Mouse (Mus musculus) midbrain, embryonic 11.5 days (tissue): ENCODE measurements around the gene Camk1d. TPM values are rescaled to one million over a fixed set of nuclear protein-coding genes. Genes with fewer than 3 reads are reported as not detected.

Experiments used
- ATAC-seq: fragments of 200-750 bp; cut with Nextera tagmentation; 2 replicates; pipeline ENCODE4 v1.8.0; 2017; ENCODE audit warnings: moderate TSS enrichment, moderate library complexity; ENCODE audit not compliant: low FRiP score
- DNase-seq: peaks from one replicate; pipeline ENCODE4 v3.0.0; 2015; ENCODE audit warnings: low spot score; ENCODE audit errors: missing footprints
- H3K27ac ChIP-seq: fragments of 300-500 bp; sonication (generic); 2 replicates; pipeline ENCODE4 v1.5.1; 2014; ENCODE audit warnings: low read depth, low read length
- H3K27me3 ChIP-seq: fragments of 300-500 bp; sonication (generic); 2 replicates; pipeline ENCODE4 v1.6.1; 2014; ENCODE audit warnings: mild to moderate bottlenecking, low read length, moderate library complexity, mixed read lengths; ENCODE audit not compliant: control insufficient read depth, insufficient read depth
- H3K36me3 ChIP-seq: fragments of 300-500 bp; sonication (generic); 2 replicates; pipeline ENCODE4 v1.6.1; 2014; ENCODE audit warnings: mild to moderate bottlenecking, low read length, moderate library complexity, mixed read lengths; ENCODE audit not compliant: control insufficient read depth, insufficient read depth
- H3K4me1 ChIP-seq: fragments of 300-500 bp; sonication (generic); 2 replicates; pipeline ENCODE4 v1.6.1; 2014; ENCODE audit warnings: low read length; ENCODE audit not compliant: control insufficient read depth, insufficient read depth
- H3K4me2 ChIP-seq: fragments of 300-500 bp; sonication (generic); 2 replicates; pipeline ENCODE4 v1.6.1; 2014; ENCODE audit warnings: mild to moderate bottlenecking, moderate library complexity
- H3K4me3 ChIP-seq: fragments of 300-500 bp; sonication (generic); 2 replicates; pipeline ENCODE4 v1.5.1; 2014; ENCODE audit warnings: low read depth, low read length
- H3K9ac ChIP-seq: fragments of 300-500 bp; sonication (generic); 2 replicates; pipeline ENCODE4 v1.6.1; 2014; ENCODE audit warnings: low read length
- H3K9me3 ChIP-seq: fragments of 300-500 bp; sonication (generic); 2 replicates; pipeline ENCODE4 v1.6.1; 2016; ENCODE audit warnings: low read length; ENCODE audit not compliant: control insufficient read depth
- WGBS: fragments of 180-500 bp; shearing (Covaris S2); extraction: QIAGEN DNeasy Blood & Tissue Kit; methylation state at CpG from one replicate; pipeline ENCODE4 v1.1.7; 2014; 5-methylcytosine and 5-hydroxymethylcytosine counted together
- polyA plus RNA-seq: library from polyadenylated mRNA; unstranded; fragments of >200 nt; fragmentation: Nextera tagmentation; extraction: Ambion mirVana; gene quantifications from 2 replicates; pipeline ENCODE4 v1.2.1, GENCODE M21; 2014

Camk1d gene
- polyA plus RNA-seq, 1 experiment from 2014 or later, result 2.0 TPM

- H3K9me3 ChIP-seq, result no peaks in the 10 kb centered on the region
- WGBS, result 72% methylated on average over 5 of the region's 5 CpGs
- ATAC-seq, result no peak
Observed at GRCm38 (mm10) chr2:5642624-5643023, 71.7 kb downstream of the Camk1d start.

GRCm38 (mm10) chr2:5641678-5642077, 72.6 kb downstream of the Camk1d start:
- 87% methylated on average over 5 of the region's 5 CpGs for WGBS

More at GRCm38 (mm10) chr2:5642624-5643023, 71.7 kb downstream of the Camk1d start:
- H3K36me3 ChIP-seq, result no peaks in the 10 kb centered on the region
- no peak for DNase-seq
- no peaks in the 10 kb centered on the region for H3K4me1 ChIP-seq
- no peak overlapping the region for H3K4me3 ChIP-seq
- no peak overlapping the region for H3K27ac ChIP-seq
- H3K27me3 ChIP-seq, result no peaks in the 10 kb centered on the region
- no peak overlapping the region for H3K9ac ChIP-seq
- no peak overlapping the region for H3K4me2 ChIP-seq

GRCm38 (mm10) chr2:5640586-5640985, 73.7 kb downstream of the Camk1d start:
- Histone ChIP-seq H3K4me1 (no peaks in the 10 kb centered on the region), H3K27ac (no peak overlapping the region), H3K9me3 (no peaks in the 10 kb centered on the region), H3K4me2 (no peak overlapping the region), H3K27me3 (no peaks in the 10 kb centered on the region), H3K36me3 (no peaks in the 10 kb centered on the region), H3K4me3 (no peak overlapping the region), H3K9ac (no peak overlapping the region)
- 86% methylated on average over 5 of the region's 5 CpGs for WGBS
- no peak for ATAC-seq
- no peak for DNase-seq

More at GRCm38 (mm10) chr2:5641678-5642077, 72.6 kb downstream of the Camk1d start:
- Histone ChIP-seq H3K27ac (no peak overlapping the region), H3K27me3 (no peaks in the 10 kb centered on the region), H3K9ac (no peak overlapping the region), H3K4me1 (no peaks in the 10 kb centered on the region), H3K4me2 (no peak overlapping the region), H3K36me3 (no peaks in the 10 kb centered on the region), H3K4me3 (no peak overlapping the region), H3K9me3 (no peaks in the 10 kb centered on the region)
- ATAC-seq (no peak), DNase-seq (no peak)

GRCm38 (mm10) chr2:5636801-5637742, 77.2 kb downstream of the Camk1d start:
- Histone ChIP-seq H3K9ac (no peak overlapping the region), H3K27ac (no peak overlapping the region), H3K4me3 (no peak overlapping the region), H3K27me3 (no peaks in the 10 kb centered on the region), H3K9me3 (no peaks in the 10 kb centered on the region), H3K4me2 (no peak overlapping the region), H3K36me3 (no peaks in the 10 kb centered on the region), H3K4me1 (no peaks in the 10 kb centered on the region)
- no peak for ATAC-seq
- no peak for DNase-seq
- WGBS, result 89% methylated on average over 14 of the region's 14 CpGs

GRCm38 (mm10) chr2:5632355-5632684, 82.0 kb downstream of the Camk1d start:
- no peaks in the 10 kb centered on the region for H3K36me3 ChIP-seq
- DNase-seq (no peak), ATAC-seq (no peak)
- no peak overlapping the region for H3K9ac ChIP-seq
- no peak overlapping the region for H3K27ac ChIP-seq
- H3K4me1 ChIP-seq, result no peaks in the 10 kb centered on the region
- H3K9me3 ChIP-seq, result no peaks in the 10 kb centered on the region
- H3K4me2 ChIP-seq, result no peak overlapping the region
- 88% methylated on average over 6 of the region's 6 CpGs for WGBS
- no peaks in the 10 kb centered on the region for H3K27me3 ChIP-seq
- H3K4me3 ChIP-seq, result no peak overlapping the region

- ATAC-seq, result no peak
- WGBS, result 90% methylated on average over 11 of the region's 11 CpGs
- Histone ChIP-seq H3K27me3 (no peaks in the 10 kb centered on the region), H3K27ac (no peak overlapping the region), H3K9ac (no peak overlapping the region), H3K36me3 (no peaks in the 10 kb centered on the region), H3K4me2 (no peak overlapping the region), H3K4me3 (no peak overlapping the region), H3K4me1 (no peaks in the 10 kb centered on the region), H3K9me3 (no peaks in the 10 kb centered on the region)
- DNase-seq, result no peak
Observed at GRCm38 (mm10) chr2:5631676-5632354, 82.5 kb downstream of the Camk1d start.

GRCm38 (mm10) chr2:5630710-5631109, 83.6 kb downstream of the Camk1d start:
- H3K27ac ChIP-seq, result no peak overlapping the region
- no peak for ATAC-seq

GRCm38 (mm10) chr2:5624379-5624778, 89.9 kb downstream of the Camk1d start:
- ATAC-seq (no peak), DNase-seq (no peak)
- Histone ChIP-seq H3K36me3 (no peaks in the 10 kb centered on the region), H3K27ac (no peak overlapping the region), H3K4me3 (no peak overlapping the region), H3K4me1 (no peaks in the 10 kb centered on the region), H3K27me3 (no peaks in the 10 kb centered on the region), H3K9me3 (no peaks in the 10 kb centered on the region), H3K9ac (no peak overlapping the region), H3K4me2 (no peak overlapping the region)
- 71% methylated on average over 4 of the region's 4 CpGs for WGBS

More at GRCm38 (mm10) chr2:5630710-5631109, 83.6 kb downstream of the Camk1d start:
- Histone ChIP-seq H3K27me3 (no peaks in the 10 kb centered on the region), H3K4me2 (no peak overlapping the region), H3K9ac (no peak overlapping the region), H3K36me3 (no peaks in the 10 kb centered on the region), H3K4me1 (no peaks in the 10 kb centered on the region), H3K4me3 (no peak overlapping the region), H3K9me3 (no peaks in the 10 kb centered on the region)
- no peak for DNase-seq
- 54% methylated on average over 4 of the region's 4 CpGs for WGBS

GRCm38 (mm10) chr2:5618361-5618896, 95.9 kb downstream of the Camk1d start:
- DNase-seq (no peak), ATAC-seq (no peak)
- 91% methylated on average over 8 of the region's 8 CpGs for WGBS
- H3K9ac ChIP-seq, result no peak overlapping the region
- peaks cover 12% of the 10 kb centered on the region for H3K4me1 ChIP-seq
- H3K27me3 ChIP-seq, result no peaks in the 10 kb centered on the region
- no peaks in the 10 kb centered on the region for H3K9me3 ChIP-seq
- no peak overlapping the region for H3K4me3 ChIP-seq
- no peak overlapping the region for H3K27ac ChIP-seq
- no peaks in the 10 kb centered on the region for H3K36me3 ChIP-seq
- H3K4me2 ChIP-seq, result no peak overlapping the region
